Mouse (Mus musculus) small intestine, adult 2 months (tissue): ENCODE measurements at regions not wholly inside any gene's neighbourhood (a gene's known extent, or its start where the extent isn't known, plus 50 kb on each side); places are given as distances from the start of the nearest gene placed in this dataset.

Experiments
- H3K27ac ChIP-seq: fragments of 200-500 bp; 2 replicates; pipeline ENCODE4 v1.5.1; 2012; ENCODE audit warnings: low read depth, low read length, control low read depth, inconsistent platforms; ENCODE audit not compliant: insufficient read depth
- H3K27me3 ChIP-seq: fragments of 200-500 bp; 2 replicates; pipeline ENCODE4 v1.6.1; 2012; ENCODE audit warnings: mild to moderate bottlenecking, moderate library complexity, low read length, inconsistent platforms; ENCODE audit not compliant: control insufficient read depth, insufficient read depth
- H3K36me3 ChIP-seq: fragments of 200-500 bp; 2 replicates; pipeline ENCODE4 v1.6.1; 2012; ENCODE audit warnings: mild to moderate bottlenecking, low read length, control low read depth, inconsistent platforms; ENCODE audit not compliant: control insufficient read depth, insufficient read depth
- H3K4me1 ChIP-seq: fragments of 200-500 bp; 2 replicates; pipeline ENCODE4 v1.6.1; 2012; ENCODE audit warnings: low read length, inconsistent platforms, mixed read lengths; ENCODE audit not compliant: control insufficient read depth, insufficient read depth, insufficient read length
- H3K4me3 ChIP-seq: fragments of 200-500 bp; 2 replicates; pipeline ENCODE4 v1.5.1; 2012; ENCODE audit warnings: low read depth, mild to moderate bottlenecking, control low read depth, inconsistent platforms, low read length, moderate library complexity
- CTCF ChIP-seq: fragments of 200-500 bp; IDR thresholded peaks from 2 replicates; pipeline ENCODE4 v1.5.1; 2012; ENCODE audit warnings: low read depth, mild to moderate bottlenecking, control low read depth, inconsistent platforms, low read length, moderate library complexity, mixed read lengths; ENCODE audit not compliant: insufficient replicate concordance, insufficient read length; ENCODE audit errors: extremely low read depth
- POLR2A ChIP-seq: fragments of 200-500 bp; IDR thresholded peaks from 2 replicates; pipeline ENCODE4 v1.6.1; 2012; ENCODE audit warnings: low read depth, mild to moderate bottlenecking, control low read depth, inconsistent platforms, low read length, moderate library complexity
- WGBS: fragments of 180-500 bp; shearing (Covaris S2); methylation state at CpG from one replicate; pipeline ENCODE4 v1.1.7; 2018; 5-methylcytosine and 5-hydroxymethylcytosine counted together

DNA sequence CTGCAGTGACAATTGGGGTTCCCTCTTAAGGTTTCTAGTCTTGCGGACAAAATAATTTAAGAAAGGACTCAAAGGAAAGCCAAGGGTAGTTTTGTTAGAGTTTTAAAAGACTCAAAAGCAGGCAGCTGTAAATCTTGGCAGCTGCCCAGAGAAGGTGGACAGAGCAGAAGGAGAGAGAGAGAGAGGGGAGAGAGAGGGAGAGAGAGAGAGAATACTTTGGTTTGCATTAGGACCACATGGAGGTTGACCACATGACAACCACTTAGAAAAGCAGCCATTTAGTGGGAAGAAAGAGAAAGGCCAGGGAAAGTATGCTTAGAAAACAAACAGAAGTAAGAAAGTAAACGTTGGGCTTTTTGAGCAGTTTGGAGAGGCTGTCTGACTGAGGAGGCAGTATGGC lies 177.6 kb downstream of the Dhx35 start:
- no peak overlapping the region for H3K4me3 ChIP-seq
- no peaks in the 10 kb centered on the region for H3K27me3 ChIP-seq
- TF ChIP-seq CTCF (no peak), POLR2A (no peak)
- no peaks in the 10 kb centered on the region for H3K36me3 ChIP-seq
- no peak overlapping the region for H3K27ac ChIP-seq
- 48% methylated on average over 2 of the region's 2 CpGs for WGBS
- no peaks in the 10 kb centered on the region for H3K4me1 ChIP-seq

DNA sequence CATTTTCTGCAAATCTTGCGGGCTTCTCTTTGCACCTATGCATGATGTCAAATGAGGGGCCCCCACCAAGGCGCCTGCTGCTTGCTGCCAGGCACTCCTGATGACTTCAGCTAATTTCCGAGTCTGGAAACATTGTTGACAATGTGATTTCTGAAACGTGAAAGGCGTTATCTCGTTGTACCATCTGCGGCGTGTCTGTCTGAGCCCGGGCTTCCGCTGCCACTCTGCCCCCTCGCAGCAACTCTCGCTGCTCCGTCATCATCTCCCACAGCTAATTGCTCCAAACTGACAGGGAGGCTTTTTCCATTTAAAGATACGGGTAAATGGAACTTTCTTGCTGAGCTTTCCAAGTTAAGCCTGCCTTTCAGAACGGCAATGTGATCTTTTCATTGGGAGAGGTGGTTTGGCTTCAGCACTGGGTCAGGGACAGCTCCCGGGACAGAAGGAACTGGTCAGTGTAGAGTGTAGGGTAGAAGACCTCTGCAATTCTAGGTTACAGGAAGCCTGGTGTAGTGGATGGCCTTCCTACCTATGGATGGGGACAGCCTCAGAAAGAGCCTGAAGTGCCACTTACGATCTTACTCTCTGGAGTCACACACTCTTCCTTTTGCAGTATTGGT lies 191.0 kb downstream of the Dhx35 start:
- WGBS, result 75% methylated on average over 17 of the region's 17 CpGs
- Histone ChIP-seq H3K4me3 (no peak overlapping the region), H3K27me3 (no peaks in the 10 kb centered on the region), H3K4me1 (no peaks in the 10 kb centered on the region), H3K27ac (no peak overlapping the region), H3K36me3 (no peaks in the 10 kb centered on the region)
- no peak for TF ChIP-seq CTCF
- TF ChIP-seq POLR2A, result no peak

DNA sequence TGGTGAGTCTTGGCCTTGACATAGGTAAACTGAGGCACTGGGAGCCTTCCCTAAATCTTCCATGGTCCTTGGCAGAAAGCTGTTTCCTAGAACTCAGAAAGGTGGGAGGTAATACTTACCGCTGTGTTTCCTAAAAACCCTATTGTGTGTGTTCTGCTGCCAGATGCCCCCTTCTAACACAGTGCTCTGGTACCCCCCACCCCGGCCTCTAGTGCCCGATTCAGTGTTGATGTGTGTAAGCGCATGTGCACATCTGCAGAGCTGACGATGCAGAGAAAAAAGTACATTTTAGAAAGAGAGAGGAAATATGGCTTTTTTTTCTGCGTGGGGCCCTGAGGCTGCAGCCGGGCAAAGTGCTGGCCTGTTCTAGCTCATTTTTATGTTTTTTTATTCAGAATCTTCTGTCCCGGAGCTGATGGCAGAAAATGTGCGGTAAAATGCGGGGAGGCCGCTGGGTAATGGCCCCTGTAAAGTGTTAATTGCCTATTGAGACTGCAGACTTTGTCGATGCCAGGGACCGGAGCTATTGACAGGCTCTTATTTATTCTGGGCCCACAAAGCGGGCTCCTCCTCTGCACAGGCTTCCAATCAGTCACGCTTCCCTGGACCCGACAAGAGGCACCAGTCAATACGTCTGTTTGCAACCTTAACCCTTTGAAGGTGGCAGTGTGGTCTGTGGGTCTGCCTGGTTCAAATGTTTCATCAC lies 208.0 kb downstream of the Dhx35 start:
- 30% methylated on average over 17 of the region's 17 CpGs for WGBS
- TF ChIP-seq CTCF, result no peak
- TF ChIP-seq POLR2A, result no peak

DNA sequence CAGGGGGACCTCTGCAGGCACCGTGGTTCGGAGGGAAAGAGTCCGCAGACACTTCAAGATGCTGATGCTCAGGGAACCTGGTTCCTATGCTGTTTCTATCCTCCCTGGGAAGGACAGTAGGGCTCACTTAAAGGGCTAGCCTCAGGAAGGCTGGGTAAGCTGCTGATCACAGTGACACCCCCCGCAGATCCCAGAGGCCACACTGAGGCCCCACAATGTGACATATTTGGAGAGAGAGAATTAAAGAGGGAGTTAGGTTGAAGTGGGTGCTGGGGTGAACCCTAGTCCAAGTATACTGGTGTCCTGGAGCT lies 208.5 kb downstream of the Dhx35 start:
- WGBS, result 66% methylated on average over 4 of the region's 4 CpGs
- Histone ChIP-seq H3K27me3 (no peaks in the 10 kb centered on the region), H3K4me1 (no peaks in the 10 kb centered on the region), H3K27ac (no peak overlapping the region), H3K36me3 (no peaks in the 10 kb centered on the region), H3K4me3 (no peak overlapping the region)
- TF ChIP-seq POLR2A (no peak), CTCF (no peak)

More for the DNA sequence above, 208.0 kb downstream of the Dhx35 start:
- Histone ChIP-seq H3K27me3 (no peaks in the 10 kb centered on the region), H3K27ac (no peak overlapping the region), H3K4me3 (no peak overlapping the region), H3K4me1 (no peaks in the 10 kb centered on the region), H3K36me3 (no peaks in the 10 kb centered on the region)

DNA sequence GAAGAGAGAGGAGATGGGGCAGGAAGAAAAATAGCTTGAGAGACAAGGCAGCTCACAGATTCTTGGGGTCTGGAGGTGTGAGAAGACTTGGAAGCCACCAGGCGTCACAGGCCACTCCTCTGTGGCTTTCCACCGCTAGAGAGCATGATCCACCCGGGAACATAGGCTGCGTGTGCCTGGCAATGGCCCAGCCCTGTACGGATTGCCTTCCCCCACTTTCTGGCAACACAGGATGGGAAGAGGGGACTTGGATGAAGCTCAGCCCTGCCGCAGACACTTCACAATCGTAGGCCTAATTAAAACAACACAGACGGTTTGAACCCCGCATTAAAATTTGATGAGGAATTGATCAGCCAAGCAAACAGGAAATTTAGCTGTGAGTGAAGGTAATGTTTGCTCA lies 209.8 kb downstream of the Dhx35 start:
- H3K27ac ChIP-seq, result no peak overlapping the region
- 56% methylated on average over 9 of the region's 9 CpGs for WGBS
- H3K36me3 ChIP-seq, result no peaks in the 10 kb centered on the region
- no peaks in the 10 kb centered on the region for H3K27me3 ChIP-seq
- H3K4me3 ChIP-seq, result no peak overlapping the region
- no peak for TF ChIP-seq CTCF
- H3K4me1 ChIP-seq, result no peaks in the 10 kb centered on the region

DNA sequence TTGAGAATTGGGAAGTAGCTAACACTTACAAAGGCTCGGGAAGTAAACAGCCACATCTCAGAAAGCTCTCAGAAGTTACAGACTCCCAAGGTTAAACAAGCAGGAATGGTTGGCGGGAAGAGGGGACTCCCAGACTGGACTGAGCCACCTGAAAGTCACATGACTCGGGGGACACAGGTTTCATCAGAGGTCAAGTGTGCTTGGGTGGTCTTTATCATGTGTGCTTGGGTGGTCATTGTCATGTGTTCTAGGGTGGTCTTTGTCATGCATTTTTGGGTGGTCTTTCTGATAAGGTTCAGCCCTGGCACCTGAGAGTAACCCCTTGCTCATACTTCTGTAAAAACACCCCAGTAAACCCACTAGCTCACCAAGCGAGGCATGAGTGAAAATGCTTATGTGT lies 218.1 kb downstream of the Dhx35 start:
- Histone ChIP-seq H3K27me3 (no peaks in the 10 kb centered on the region), H3K27ac (no peak overlapping the region), H3K4me1 (no peaks in the 10 kb centered on the region), H3K36me3 (no peaks in the 10 kb centered on the region), H3K4me3 (no peak overlapping the region)
- TF ChIP-seq CTCF (no peak), POLR2A (no peak)
- WGBS, result 72% methylated on average over 4 of the region's 4 CpGs

DNA sequence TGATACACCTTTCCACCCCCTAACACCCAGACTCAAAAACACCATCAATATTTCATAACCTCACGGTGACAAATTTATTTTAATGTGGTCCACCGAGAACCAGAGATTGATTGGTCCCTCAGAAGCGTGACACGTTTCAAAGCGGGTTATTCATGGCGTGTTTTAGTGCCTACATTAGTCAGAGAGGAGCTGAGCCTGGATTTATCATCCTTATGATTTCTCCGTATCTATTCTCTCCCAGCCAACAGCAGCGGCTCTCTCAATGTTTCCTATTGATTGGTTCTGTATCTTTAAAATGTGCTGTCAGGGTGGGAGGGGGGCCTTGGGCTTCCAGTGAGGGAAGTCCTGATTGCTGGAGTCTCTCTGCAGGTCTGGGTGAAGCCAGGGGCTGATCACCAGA lies 219.9 kb downstream of the Dhx35 start:
- no peaks in the 10 kb centered on the region for H3K36me3 ChIP-seq
- TF ChIP-seq CTCF (no peak), POLR2A (no peak)
- no peak overlapping the region for H3K27ac ChIP-seq
- no peaks in the 10 kb centered on the region for H3K27me3 ChIP-seq
- no peaks in the 10 kb centered on the region for H3K4me1 ChIP-seq
- 64% methylated on average over 8 of the region's 8 CpGs for whole genome bisulfite sequencing
- H3K4me3 ChIP-seq, result no peak overlapping the region
